In the genomic region with DNA sequence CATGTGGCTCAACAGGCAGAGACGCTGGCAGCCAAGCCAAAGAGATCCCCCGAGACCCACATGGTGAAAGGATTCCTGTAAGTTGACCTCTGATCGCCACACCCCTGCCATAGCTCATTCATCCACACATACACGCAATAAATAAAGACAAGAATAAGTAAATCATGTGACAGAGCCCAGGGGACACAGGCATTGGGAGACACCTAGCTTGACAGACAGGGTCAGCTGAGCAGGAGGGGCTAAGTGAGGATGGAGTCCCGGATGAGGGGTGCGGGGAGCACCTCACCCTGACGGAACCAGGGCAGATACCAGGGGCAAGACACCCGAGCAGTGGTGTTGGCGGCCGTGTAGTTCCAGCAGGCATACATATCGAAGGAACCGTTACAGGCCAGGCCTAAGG, we compare ENCODE assay signal across 11 mouse cellular contexts. TPM values are rescaled to one million over a fixed set of nuclear protein-coding genes. Genes with fewer than 3 reads are reported as not detected.
DNase-seq lines count a peak whose midpoint lies in the region; ATAC-seq and TF ChIP-seq lines count a peak whose summit lies in the region.
"Had no signal": no experiment of that assay in that cellular context is flagged by ENCODE, and none has a peak within 500 bp of the region (broad histone marks: within the 10 kb centered on the region; RNA-seq: fewer than 3 reads in every experiment).

No protein-coding gene starts in this region.

- no peak for ATAC-seq in kidney, postnatal 0 days (replicated peaks; ENCODE audit: low FRiP score, low read depth)
- no peak for ATAC-seq in embryonic facial prominence, embryonic 12.5 days (ENCODE audit: insufficient number of reproducible peaks, insufficient read depth, low FRiP score, low TSS enrichment)
- ATAC-seq in intestine, embryonic 16.5 days: peak; percentile 48

- no peak overlapping the region for H3K9ac ChIP-seq in kidney, postnatal 0 days (ENCODE audit: low read depth, low read length)
- H3K9ac ChIP-seq in ES-Bruce4 (ENCODE audit: low read depth, poor library complexity, severe bottlenecking): no peak overlapping the region
- H3K9ac ChIP-seq in embryonic facial prominence, embryonic 12.5 days: no peak overlapping the region
- H3K9ac ChIP-seq in intestine, embryonic 16.5 days (ENCODE audit: low read depth, low read length): no peak overlapping the region

- no peaks in the 10 kb centered on the region for H3K36me3 ChIP-seq in kidney, postnatal 0 days (ENCODE audit: insufficient read depth, low read length)
- no peaks in the 10 kb centered on the region for H3K36me3 ChIP-seq in ES-Bruce4 (ENCODE audit: control insufficient read depth, insufficient read depth, low read length, poor library complexity, severe bottlenecking)
- no peaks in the 10 kb centered on the region for H3K36me3 ChIP-seq in embryonic facial prominence, embryonic 12.5 days
- no peaks in the 10 kb centered on the region for H3K36me3 ChIP-seq in intestine, embryonic 16.5 days (ENCODE audit: control insufficient read depth, insufficient read depth, low read length)

- 0 out of 2 replicates have a peak overlapping the region, but pooled peaks have one; percentile 37 for H3K4me2 ChIP-seq in kidney, postnatal 0 days (ENCODE audit: low read length)
- H3K4me2 ChIP-seq in embryonic facial prominence, embryonic 12.5 days (replicated peaks): peak overlapping the region; percentile 36
- peak overlapping the region; percentile 40 for H3K4me2 ChIP-seq in intestine, embryonic 16.5 days (ENCODE audit: low read depth, low read length)

- H3K27ac ChIP-seq in kidney, postnatal 0 days: no peak overlapping the region
- no peak overlapping the region for H3K27ac ChIP-seq in ES-Bruce4 (ENCODE audit: insufficient read depth, low read length)
- no peak overlapping the region for H3K27ac ChIP-seq in embryonic facial prominence, embryonic 12.5 days
- 0 out of 2 replicates have a peak overlapping the region, but pooled peaks have one; percentile 24 for H3K27ac ChIP-seq in intestine, embryonic 16.5 days (ENCODE audit: low read length)

- H3K4me1 ChIP-seq in kidney, postnatal 0 days (replicated peaks; ENCODE audit: insufficient read depth, low read length): peaks cover 25% of the 10 kb centered on the region
- peaks cover 2% of the 10 kb centered on the region for H3K4me1 ChIP-seq in ES-Bruce4 (ENCODE audit: control insufficient read depth, insufficient read depth, low read length)
- H3K4me1 ChIP-seq in embryonic facial prominence, embryonic 12.5 days: peaks cover 18% of the 10 kb centered on the region
- H3K4me1 ChIP-seq in intestine, embryonic 16.5 days (ENCODE audit: control insufficient read depth, insufficient read depth, low read length): peaks cover 39% of the 10 kb centered on the region

- TF ChIP-seq EP300 in ES-Bruce4 (IDR thresholded peaks at IDR 0.05; ENCODE audit: insufficient read depth, low read depth, low read length): no peak

- WGBS in kidney, postnatal 0 days: 26% methylated on average over 12 of the region's 12 CpGs
- 24% methylated on average over 12 of the region's 12 CpGs for WGBS in embryonic facial prominence, embryonic 12.5 days
- 20% methylated on average over 12 of the region's 12 CpGs for WGBS in intestine, embryonic 16.5 days

- no peaks in the 10 kb centered on the region for H3K9me3 ChIP-seq in kidney, postnatal 0 days (replicated peaks; ENCODE audit: low read length)
- H3K9me3 ChIP-seq in ES-Bruce4 (replicated peaks; ENCODE audit: control insufficient read depth, insufficient read depth, low read length, poor library complexity, severe bottlenecking): no peaks in the 10 kb centered on the region
- no peaks in the 10 kb centered on the region for H3K9me3 ChIP-seq in embryonic facial prominence, embryonic 12.5 days
- H3K9me3 ChIP-seq in intestine, embryonic 16.5 days (ENCODE audit: control insufficient read depth, low read length): peaks cover 6% of the 10 kb centered on the region; the same call in 1 of the 2 replicates

- TF ChIP-seq CTCF in kidney, postnatal 0 days (IDR thresholded peaks at IDR 0.05; ENCODE audit: low read depth): no peak
- TF ChIP-seq CTCF in ES-Bruce4 (IDR thresholded peaks at IDR 0.05; ENCODE audit: low read depth, low read length): no peak

- no peak overlapping the region for H3K4me3 ChIP-seq in kidney, postnatal 0 days (replicated peaks; ENCODE audit: low read depth, low read length)
- peak overlapping the region; percentile 22 for H3K4me3 ChIP-seq in ES-Bruce4 (ENCODE audit: low read depth, low read length)
- H3K4me3 ChIP-seq in embryonic facial prominence, embryonic 12.5 days: no peak overlapping the region
- H3K4me3 ChIP-seq in intestine, embryonic 16.5 days (ENCODE audit: low read length): no peak overlapping the region

- H3K27me3 ChIP-seq in kidney, postnatal 0 days (ENCODE audit: insufficient read depth, low read length): 0 out of 2 replicates have a peak, but pooled peaks cover 7% of the 10 kb centered on the region
- H3K27me3 ChIP-seq in ES-Bruce4 (ENCODE audit: control insufficient read depth, insufficient read depth, low read length, poor library complexity, severe bottlenecking): no peaks in the 10 kb centered on the region
- peaks cover 42% of the 10 kb centered on the region for H3K27me3 ChIP-seq in embryonic facial prominence, embryonic 12.5 days
- H3K27me3 ChIP-seq in intestine, embryonic 16.5 days (replicated peaks; ENCODE audit: control insufficient read depth, insufficient read depth, low read length): peaks cover 2% of the 10 kb centered on the region; the same call in 1 of the 2 replicates

- no peak for DNase-seq in kidney, postnatal 0 days (ENCODE audit: low spot score)
- DNase-seq in kidney, postnatal 4 days: no peak
- no peak for DNase-seq in adrenal gland, adult 8-10 months
- DNase-seq in gastrocnemius, postnatal 4 days (ENCODE audit: low spot score in 2 of 2): no peak
- DNase-seq in adrenal gland, postnatal 14 days: no peak
- DNase-seq: adrenal gland, adult 2 months; cerebellum, adult 9-10 months; heart, postnatal 4 days had no signal

- TF ChIP-seq POLR2A in ES-Bruce4 (IDR thresholded peaks at IDR 0.05; ENCODE audit: insufficient read depth, low read length): no peak

RNA-seq across cellular contexts. Expression of a gene that starts 2.2 kb away (rescaled TPM):
- 0.08 and 0.09 TPM in 2 replicates for polyA plus RNA-seq in kidney, postnatal 0 days (2015; fragmentation: Nextera tagmentation; extraction: Ambion mirVana)
- polyA plus RNA-seq in ES-Bruce4 (2011; ENCODE audit: insufficient read depth, insufficient read length, low read depth, missing spikeins): 1.9 and 3.5 TPM in 2 replicates
- polyA plus RNA-seq in embryonic facial prominence, embryonic 12.5 days (2016; fragmentation: Nextera tagmentation; extraction: Ambion mirVana): 0.54 and 0.84 TPM in 2 replicates
- polyA plus RNA-seq in intestine, embryonic 16.5 days (2015; fragmentation: Nextera tagmentation; extraction: Ambion mirVana): 3.1 and 3.6 TPM in 2 replicates
- 1 to 10 TPM in 1 of 4 experiments, under 1 TPM in 3; 0.17 to 1.5 (median 0.64) TPM for total RNA-seq in adrenal gland, adult 8-10 months (2022)
- under 1 TPM; 0.13 to 0.15 TPM for total RNA-seq in gastrocnemius, postnatal 4 days (2021)
- total RNA-seq in adrenal gland, postnatal 14 days (2021): 0.71 and 0.93 TPM in 2 replicates

RNA-seq across cellular contexts. Expression of a gene that starts 12.5 kb away (rescaled TPM):
- 10.6 and 13.1 TPM in 2 replicates for polyA plus RNA-seq in kidney, postnatal 0 days (2015; fragmentation: Nextera tagmentation; extraction: Ambion mirVana)
- 63.3 and 64.4 TPM in 2 replicates for polyA plus RNA-seq in ES-Bruce4 (2011; ENCODE audit: insufficient read depth, insufficient read length, low read depth, missing spikeins)
- 4.5 and 4.9 TPM in 2 replicates for polyA plus RNA-seq in embryonic facial prominence, embryonic 12.5 days (2016; fragmentation: Nextera tagmentation; extraction: Ambion mirVana)
- polyA plus RNA-seq in intestine, embryonic 16.5 days (2015; fragmentation: Nextera tagmentation; extraction: Ambion mirVana): 7.1 and 8.4 TPM in 2 replicates
- total RNA-seq in adrenal gland, adult 8-10 months (2022): 10 to 100 TPM; 56.2 to 79.2 (median 69.6) TPM
- total RNA-seq in gastrocnemius, postnatal 4 days (2021): 10 to 100 TPM; 17.0 to 18.1 TPM
- 36.9 and 46.6 TPM in 2 replicates for total RNA-seq in adrenal gland, postnatal 14 days (2021)

RNA-seq across cellular contexts. Expression of a gene that starts 14.2 kb away (rescaled TPM):
- polyA plus RNA-seq in kidney, postnatal 0 days (2015; fragmentation: Nextera tagmentation; extraction: Ambion mirVana): 119 and 127 TPM in 2 replicates
- 92.9 and 94.6 TPM in 2 replicates for polyA plus RNA-seq in ES-Bruce4 (2011; ENCODE audit: insufficient read depth, insufficient read length, low read depth, missing spikeins)
- 149 and 166 TPM in 2 replicates for polyA plus RNA-seq in embryonic facial prominence, embryonic 12.5 days (2016; fragmentation: Nextera tagmentation; extraction: Ambion mirVana)
- polyA plus RNA-seq in intestine, embryonic 16.5 days (2015; fragmentation: Nextera tagmentation; extraction: Ambion mirVana): 119 and 132 TPM in 2 replicates
- 10 to 100 TPM; 86.1 to 97.7 (median 92.4) TPM for total RNA-seq in adrenal gland, adult 8-10 months (2022)
- total RNA-seq in gastrocnemius, postnatal 4 days (2021): 100 to 1,000 TPM in 1 of 2 experiments, 10 to 100 TPM in 1; 85.4 to 103 TPM
- total RNA-seq in adrenal gland, postnatal 14 days (2021): 79.1 and 87.8 TPM in 2 replicates

RNA-seq across cellular contexts. Expression of a gene that starts 14.7 kb away (rescaled TPM):
- 13.3 and 15.4 TPM in 2 replicates for polyA plus RNA-seq in kidney, postnatal 0 days (2015; fragmentation: Nextera tagmentation; extraction: Ambion mirVana)
- 4.1 and 4.6 TPM in 2 replicates for polyA plus RNA-seq in ES-Bruce4 (2011; ENCODE audit: insufficient read depth, insufficient read length, low read depth, missing spikeins)
- 16.7 and 17.4 TPM in 2 replicates for polyA plus RNA-seq in embryonic facial prominence, embryonic 12.5 days (2016; fragmentation: Nextera tagmentation; extraction: Ambion mirVana)
- polyA plus RNA-seq in intestine, embryonic 16.5 days (2015; fragmentation: Nextera tagmentation; extraction: Ambion mirVana): 10.5 and 11.1 TPM in 2 replicates
- 10 to 100 TPM; 18.0 to 24.0 (median 23.9) TPM for total RNA-seq in adrenal gland, adult 8-10 months (2022)
- 1 to 10 TPM; 7.7 to 8.8 TPM for total RNA-seq in gastrocnemius, postnatal 4 days (2021)
- total RNA-seq in adrenal gland, postnatal 14 days (2021): 13.2 and 15.2 TPM in 2 replicates

RNA-seq across cellular contexts. Expression of a gene that starts 44.1 kb away (rescaled TPM):
- polyA plus RNA-seq in kidney, postnatal 0 days (2015; fragmentation: Nextera tagmentation; extraction: Ambion mirVana): 12.1 and 13.0 TPM in 2 replicates
- polyA plus RNA-seq in ES-Bruce4 (2011; ENCODE audit: insufficient read depth, insufficient read length, low read depth, missing spikeins): 4.1 and 4.3 TPM in 2 replicates
- polyA plus RNA-seq in embryonic facial prominence, embryonic 12.5 days (2016; fragmentation: Nextera tagmentation; extraction: Ambion mirVana): 19.8 and 21.6 TPM in 2 replicates
- polyA plus RNA-seq in intestine, embryonic 16.5 days (2015; fragmentation: Nextera tagmentation; extraction: Ambion mirVana): 10.8 and 11.0 TPM in 2 replicates
- 10 to 100 TPM; 13.6 to 17.6 (median 16.1) TPM for total RNA-seq in adrenal gland, adult 8-10 months (2022)
- total RNA-seq in gastrocnemius, postnatal 4 days (2021): 1 to 10 TPM; 8.0 to 8.4 TPM
- total RNA-seq in adrenal gland, postnatal 14 days (2021): 11.2 and 11.9 TPM in 2 replicates
